Mouse (Mus musculus) adrenal gland, adult 8-10 months (tissue): Measurements from ENCODE around the gene Sdk2. TPM values are rescaled to one million over a fixed set of nuclear protein-coding genes. Genes with fewer than 3 reads are reported as not detected.

Experiments
- DNase-seq: peaks from one replicate; pipeline ENCODE4 v3.0.0; 2022
- total RNA-seq, 4 experiments: library from RNA; stranded (reverse); gene quantifications; 2 replicates each; pipeline ENCODE4 v1.2.4; 2022

The Sdk2 gene
- total RNA-seq, 4 experiments from 2014 or later: 1.9 to 5.5 (median 3.0) TPM

GRCm38 (mm10) chr11:113788183-113788789 is 278.6 kb downstream of the Sdk2 start:
- DNase-seq: no peak

GRCm38 (mm10) chr11:113787432-113788182 is 279.2 kb downstream of the Sdk2 start:
- DNase-seq: no peak

GRCm38 (mm10) chr11:113787009-113787408 is 279.8 kb downstream of the Sdk2 start:
- DNase-seq: no peak

- DNase-seq: no peak
Observed at GRCm38 (mm10) chr11:113786395-113786794, 280.5 kb downstream of the Sdk2 start.

- DNase-seq: no peak
Observed at GRCm38 (mm10) chr11:113785406-113786171, 281.3 kb downstream of the Sdk2 start.

- no peak for DNase-seq
Observed at GRCm38 (mm10) chr11:113784656-113785396, 282.0 kb downstream of the Sdk2 start.

GRCm38 (mm10) chr11:113782496-113782895 is 284.4 kb downstream of the Sdk2 start:
- no peak for DNase-seq

- no peak for DNase-seq
Observed at GRCm38 (mm10) chr11:113782006-113782405, 284.8 kb downstream of the Sdk2 start.

- no peak for DNase-seq
Observed at GRCm38 (mm10) chr11:113779680-113780041, 287.2 kb downstream of the Sdk2 start.

GRCm38 (mm10) chr11:113778733-113779679 is 287.8 kb downstream of the Sdk2 start:
- DNase-seq: no peak

GRCm38 (mm10) chr11:113777878-113778464 is 288.9 kb downstream of the Sdk2 start:
- DNase-seq: no peak

- DNase-seq: peak; percentile 78
Observed at GRCm38 (mm10) chr11:113776851-113777511, 289.9 kb downstream of the Sdk2 start.

GRCm38 (mm10) chr11:113774773-113775172 is 292.1 kb downstream of the Sdk2 start:
- no peak for DNase-seq

GRCm38 (mm10) chr11:113773191-113773590 is 293.7 kb downstream of the Sdk2 start:
- DNase-seq: no peak

GRCm38 (mm10) chr11:113771187-113771586 is 295.7 kb downstream of the Sdk2 start:
- no peak for DNase-seq

- no peak for DNase-seq
Observed at GRCm38 (mm10) chr11:113768356-113768755, 298.5 kb downstream of the Sdk2 start.

GRCm38 (mm10) chr11:113767285-113767684 is 299.6 kb downstream of the Sdk2 start:
- DNase-seq: no peak

- DNase-seq: no peak
Observed at GRCm38 (mm10) chr11:113766284-113766985, 300.4 kb downstream of the Sdk2 start.

- no peak for DNase-seq
Observed at GRCm38 (mm10) chr11:113764132-113764849, 302.6 kb downstream of the Sdk2 start.
